Mouse (Mus musculus) regulatory T cell (primary cell): ENCODE data around the gene Lcn11.

ENCODE experiments used
- in situ Hi-C: fragments of 300-600 bp; cut with MboI, MseI; formaldehyde crosslinking; loops from one replicate; pipeline ENCODE4 v1.15.1; 2025; ENCODE audit warnings: high pct_unique_total_duplicates

Lcn11 gene

GRCm38 (mm10) chr2:25824751-25825150 is 47.9 kb downstream of the Lcn11 start:
- in situ Hi-C loops, result loop anchor here (5.0 kb wide), 2 partner anchors 172 to 952 kb away; partner anchors contain the start of gene Lcn8

GRCm38 (mm10) chr2:25828344-25828947 is 51.6 kb downstream of the Lcn11 start:
- in situ Hi-C loops, result loop anchor here (5.0 kb wide), 2 partner anchors 176 to 956 kb away; partner anchors contain the start of gene Lcn8
